Mouse (Mus musculus): ENCODE results near the gene Grip2. TPM values are rescaled to one million over a fixed set of nuclear protein-coding genes. Genes with fewer than 3 reads are reported as not detected.
A peak's percentile ranks its signal among the peaks of the same experiment; 100 is the strongest.

The Grip2 gene
- polyA plus RNA-seq (2012; rRNA removed) = 13.5 and 15.5 TPM in 2 replicates

GRCm38 (mm10) chr6:91827016-91827570 lies at the start of gene Grip2:
Gene Grip2, minus strand, starts transcription at chr6:91827250.
- H3K27me3 ChIP-seq (ENCODE audit: control insufficient read depth, insufficient read depth, low read length) = no peaks in the 10 kb centered on the region; the same call in 1 of the 2 replicates
- DNase-seq = no peak
- H3K4me3 ChIP-seq (replicated peaks; ENCODE audit: insufficient read depth, low read depth, low read length) = no peak within 1 kb of the TSS
- no peaks in the 10 kb centered on the region for H3K4me1 ChIP-seq (ENCODE audit: control insufficient read depth, insufficient read depth, low read length)
- no peak within 1 kb of the TSS for H3K27ac ChIP-seq (ENCODE audit: insufficient read depth, low read length)
- WGBS = 17% methylated on average over 9 of the region's 11 CpGs
- TF ChIP-seq CTCF (IDR thresholded peaks at IDR 0.05; ENCODE audit: borderline replicate concordance, insufficient read depth, low read depth, low read length) (no peak), POLR2A (IDR thresholded peaks at IDR 0.05; ENCODE audit: borderline replicate concordance, insufficient read depth, low read length) (no peak)

- 66% methylated on average over 2 of the region's 2 CpGs for WGBS
- Histone ChIP-seq H3K27me3 (ENCODE audit: control insufficient read depth, insufficient read depth, low read length) (no peaks in the 10 kb centered on the region), H3K27ac (ENCODE audit: insufficient read depth, low read length) (no peak overlapping the region), H3K4me1 (ENCODE audit: control insufficient read depth, insufficient read depth, low read length) (no peaks in the 10 kb centered on the region), H3K4me3 (replicated peaks; ENCODE audit: insufficient read depth, low read depth, low read length) (no peak overlapping the region)
- DNase-seq = no peak
- TF ChIP-seq CTCF (IDR thresholded peaks at IDR 0.05; ENCODE audit: borderline replicate concordance, insufficient read depth, low read depth, low read length) = no peak
- no peak for TF ChIP-seq POLR2A (IDR thresholded peaks at IDR 0.05; ENCODE audit: borderline replicate concordance, insufficient read depth, low read length)
Observed at GRCm38 (mm10) chr6:91872781-91873180, 45.7 kb upstream of the Grip2 start.

GRCm38 (mm10) chr6:91868091-91868490 lies 41.0 kb upstream of the Grip2 start:
- Histone ChIP-seq H3K27me3 (ENCODE audit: control insufficient read depth, insufficient read depth, low read length) (no peaks in the 10 kb centered on the region), H3K4me3 (replicated peaks; ENCODE audit: insufficient read depth, low read depth, low read length) (no peak overlapping the region), H3K27ac (ENCODE audit: insufficient read depth, low read length) (no peak overlapping the region), H3K4me1 (ENCODE audit: control insufficient read depth, insufficient read depth, low read length) (no peaks in the 10 kb centered on the region)
- DNase-seq = no peak
- 87% methylated on average over 5 of the region's 5 CpGs for WGBS
- TF ChIP-seq POLR2A (IDR thresholded peaks at IDR 0.05; ENCODE audit: borderline replicate concordance, insufficient read depth, low read length) = no peak
- no peak for TF ChIP-seq CTCF (IDR thresholded peaks at IDR 0.05; ENCODE audit: borderline replicate concordance, insufficient read depth, low read depth, low read length)

GRCm38 (mm10) chr6:91865601-91866000 lies 38.6 kb upstream of the Grip2 start:
- no peak for DNase-seq
- no peak overlapping the region for H3K27ac ChIP-seq (ENCODE audit: insufficient read depth, low read length)
- no peaks in the 10 kb centered on the region for H3K27me3 ChIP-seq (ENCODE audit: control insufficient read depth, insufficient read depth, low read length)
- H3K4me1 ChIP-seq (ENCODE audit: control insufficient read depth, insufficient read depth, low read length) = no peaks in the 10 kb centered on the region
- 89% methylated on average over 11 of the region's 11 CpGs for WGBS
- TF ChIP-seq POLR2A (IDR thresholded peaks at IDR 0.05; ENCODE audit: borderline replicate concordance, insufficient read depth, low read length) = no peak
- H3K4me3 ChIP-seq (replicated peaks; ENCODE audit: insufficient read depth, low read depth, low read length) = no peak overlapping the region

GRCm38 (mm10) chr6:91864595-91864994 lies 37.5 kb upstream of the Grip2 start:
- Histone ChIP-seq H3K4me1 (ENCODE audit: control insufficient read depth, insufficient read depth, low read length) (no peaks in the 10 kb centered on the region), H3K27ac (ENCODE audit: insufficient read depth, low read length) (no peak overlapping the region), H3K4me3 (replicated peaks; ENCODE audit: insufficient read depth, low read depth, low read length) (no peak overlapping the region), H3K27me3 (ENCODE audit: control insufficient read depth, insufficient read depth, low read length) (no peaks in the 10 kb centered on the region)
- 80% methylated on average over 5 of the region's 5 CpGs for WGBS
- no peak for DNase-seq
- TF ChIP-seq POLR2A (IDR thresholded peaks at IDR 0.05; ENCODE audit: borderline replicate concordance, insufficient read depth, low read length) = no peak
- no peak for TF ChIP-seq CTCF (IDR thresholded peaks at IDR 0.05; ENCODE audit: borderline replicate concordance, insufficient read depth, low read depth, low read length)

GRCm38 (mm10) chr6:91862848-91863247 lies 35.8 kb upstream of the Grip2 start:
- Histone ChIP-seq H3K27ac (ENCODE audit: insufficient read depth, low read length) (no peak overlapping the region), H3K4me3 (replicated peaks; ENCODE audit: insufficient read depth, low read depth, low read length) (no peak overlapping the region)
- TF ChIP-seq POLR2A (IDR thresholded peaks at IDR 0.05; ENCODE audit: borderline replicate concordance, insufficient read depth, low read length) (no peak), CTCF (IDR thresholded peaks at IDR 0.05; ENCODE audit: borderline replicate concordance, insufficient read depth, low read depth, low read length) (no peak)

GRCm38 (mm10) chr6:91858339-91858738 lies 31.3 kb upstream of the Grip2 start:
- WGBS = 83% methylated on average over 5 of the region's 5 CpGs
- TF ChIP-seq CTCF (IDR thresholded peaks at IDR 0.05; ENCODE audit: borderline replicate concordance, insufficient read depth, low read depth, low read length) (no peak), POLR2A (IDR thresholded peaks at IDR 0.05; ENCODE audit: borderline replicate concordance, insufficient read depth, low read length) (no peak)
- H3K27me3 ChIP-seq (ENCODE audit: control insufficient read depth, insufficient read depth, low read length) = no peaks in the 10 kb centered on the region; the same call in 1 of the 2 replicates

More at GRCm38 (mm10) chr6:91862848-91863247, 35.8 kb upstream of the Grip2 start:
- Histone ChIP-seq H3K27me3 (ENCODE audit: control insufficient read depth, insufficient read depth, low read length) (no peaks in the 10 kb centered on the region), H3K4me1 (ENCODE audit: control insufficient read depth, insufficient read depth, low read length) (no peaks in the 10 kb centered on the region)
- no peak for DNase-seq

GRCm38 (mm10) chr6:91852550-91852949 lies 25.5 kb upstream of the Grip2 start:
- no peak overlapping the region for H3K4me3 ChIP-seq (replicated peaks; ENCODE audit: insufficient read depth, low read depth, low read length)
- DNase-seq = peak; percentile 20 to 32
- TF ChIP-seq CTCF (IDR thresholded peaks at IDR 0.05; ENCODE audit: borderline replicate concordance, insufficient read depth, low read depth, low read length) (peak; percentile 67), POLR2A (IDR thresholded peaks at IDR 0.05; ENCODE audit: borderline replicate concordance, insufficient read depth, low read length) (no peak)
- no peaks in the 10 kb centered on the region; the same call in 1 of the 2 replicates for H3K27me3 ChIP-seq (ENCODE audit: control insufficient read depth, insufficient read depth, low read length)
- H3K4me1 ChIP-seq (ENCODE audit: control insufficient read depth, insufficient read depth, low read length) = no peaks in the 10 kb centered on the region
- WGBS = 6% methylated on average over 2 of the region's 2 CpGs
- no peak overlapping the region for H3K27ac ChIP-seq (ENCODE audit: insufficient read depth, low read length)

More at GRCm38 (mm10) chr6:91858339-91858738, 31.3 kb upstream of the Grip2 start:
- no peak overlapping the region for H3K27ac ChIP-seq (ENCODE audit: insufficient read depth, low read length)
- H3K4me3 ChIP-seq (replicated peaks; ENCODE audit: insufficient read depth, low read depth, low read length) = no peak overlapping the region
- no peaks in the 10 kb centered on the region for H3K4me1 ChIP-seq (ENCODE audit: control insufficient read depth, insufficient read depth, low read length)
- DNase-seq = no peak
